Mouse (Mus musculus): ENCODE results near the gene Iqcf5.
"Not testable (repeated sequence)": the region's sequence is repeated elsewhere in the genome, so short reads cannot be mapped to it uniquely, and the experiment has no call there.

The Iqcf5 gene

DNA sequence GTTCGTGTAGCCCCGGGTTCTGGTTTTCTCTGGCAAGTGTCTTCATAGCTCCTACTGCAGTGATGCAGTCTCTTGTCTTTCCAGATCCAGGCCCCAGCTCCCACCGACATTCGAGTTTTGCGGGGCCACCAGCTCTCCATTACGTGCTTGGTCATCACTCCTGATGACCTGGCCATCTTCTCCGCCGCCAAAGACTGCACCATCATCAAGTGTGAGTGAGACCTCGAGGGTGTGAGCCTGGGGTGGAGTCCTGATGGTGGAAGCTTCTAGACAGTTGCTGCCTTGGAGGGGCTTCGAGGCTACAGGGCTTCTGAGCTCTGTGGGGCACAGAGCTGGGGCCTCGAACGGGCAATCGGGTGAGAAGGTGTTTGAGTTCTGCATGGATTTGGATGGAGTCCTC is 32.7 kb upstream of the Iqcf5 start:
- no peak for DNase-seq (ENCODE audit: low spot score)

DNA sequence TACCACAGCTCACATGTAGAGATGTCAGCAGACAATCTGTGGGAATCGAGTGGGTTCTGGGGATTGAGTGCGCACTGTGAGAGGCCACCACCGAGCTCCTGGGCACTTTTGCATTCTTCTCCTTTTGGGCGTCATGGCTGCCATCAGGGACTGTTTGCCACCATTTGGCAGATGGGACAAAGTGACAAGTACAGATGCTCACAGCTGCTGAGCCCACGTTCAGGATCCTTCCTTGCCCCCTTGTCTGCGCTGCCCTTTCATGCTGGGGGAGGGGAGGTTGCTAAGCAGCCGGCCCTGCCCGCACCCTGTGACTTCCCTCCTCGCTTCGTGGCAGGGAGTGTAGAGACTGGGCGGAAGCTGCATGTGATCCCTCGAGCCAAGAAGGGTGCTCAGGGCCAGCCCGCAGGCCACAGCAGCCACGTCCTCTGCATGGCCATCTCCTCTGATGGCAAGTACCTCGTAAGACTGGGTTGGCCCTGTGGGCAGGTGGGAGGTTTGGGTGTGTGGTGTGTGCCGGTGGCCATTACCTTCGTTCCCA is 31.7 kb upstream of the Iqcf5 start:
- DNase-seq (ENCODE audit: low spot score): no peak

DNA sequence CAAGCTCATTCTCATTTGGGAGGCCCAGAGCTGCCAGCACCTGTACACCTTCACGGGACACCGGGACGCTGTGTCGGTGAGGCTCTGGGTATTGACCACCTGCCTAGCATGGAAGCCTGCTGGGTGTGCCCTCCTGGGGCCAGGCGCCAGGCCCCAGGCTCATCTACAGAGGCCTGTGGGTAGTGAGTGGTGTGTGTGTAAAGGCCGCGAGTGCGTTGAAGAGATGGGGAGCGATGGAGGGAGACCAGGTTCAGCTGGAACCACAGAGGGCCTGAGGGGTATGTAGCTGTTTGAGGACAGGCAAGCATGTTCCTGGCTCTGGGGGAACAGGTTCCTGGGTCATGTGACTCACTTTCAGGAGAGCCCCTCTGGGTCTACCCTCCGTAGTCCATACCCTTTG is 31.2 kb upstream of the Iqcf5 start:
- DNase-seq (ENCODE audit: low spot score): no peak

DNA sequence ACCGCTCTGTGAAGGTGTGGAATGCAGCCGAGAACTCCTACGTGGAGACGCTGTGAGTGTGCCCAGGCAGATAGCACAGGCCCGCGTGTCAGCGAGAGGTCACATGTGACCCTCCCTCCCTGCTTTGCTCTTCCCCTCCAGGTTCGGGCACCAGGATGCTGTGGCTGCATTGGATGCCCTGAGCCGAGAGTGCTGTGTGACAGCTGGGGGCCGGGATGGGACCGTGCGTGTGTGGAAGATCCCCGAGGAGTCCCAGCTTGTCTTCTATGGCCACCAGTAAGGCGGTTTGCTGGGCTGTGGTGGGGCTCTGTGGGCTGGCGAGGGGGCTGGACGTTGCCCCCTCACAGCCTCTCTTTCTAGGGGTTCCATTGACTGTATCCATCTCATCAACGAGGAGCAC is 30.8 kb upstream of the Iqcf5 start:
- no peak for DNase-seq (ENCODE audit: low spot score)

DNA sequence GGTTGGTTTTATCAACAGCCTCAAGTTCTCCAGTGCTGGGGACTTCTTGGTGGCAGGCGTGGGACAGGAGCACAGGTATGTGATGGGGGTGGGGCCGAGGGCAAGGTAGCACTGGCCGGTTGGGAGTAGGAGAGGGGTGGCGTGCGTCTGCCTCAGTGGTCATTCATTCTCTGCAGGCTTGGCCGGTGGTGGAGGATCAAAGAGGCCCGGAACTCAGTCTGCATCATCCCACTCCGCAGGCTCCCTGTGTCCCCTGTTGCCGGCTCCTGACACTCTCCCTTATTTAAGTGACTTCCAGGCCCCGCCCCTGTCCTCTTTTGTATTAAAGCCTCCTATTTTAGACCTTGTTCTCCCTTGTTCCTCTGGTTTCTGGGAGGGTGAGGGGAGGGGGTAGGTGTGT is 29.3 kb upstream of the Iqcf5 start:
- no peak for DNase-seq (ENCODE audit: low spot score)

DNA sequence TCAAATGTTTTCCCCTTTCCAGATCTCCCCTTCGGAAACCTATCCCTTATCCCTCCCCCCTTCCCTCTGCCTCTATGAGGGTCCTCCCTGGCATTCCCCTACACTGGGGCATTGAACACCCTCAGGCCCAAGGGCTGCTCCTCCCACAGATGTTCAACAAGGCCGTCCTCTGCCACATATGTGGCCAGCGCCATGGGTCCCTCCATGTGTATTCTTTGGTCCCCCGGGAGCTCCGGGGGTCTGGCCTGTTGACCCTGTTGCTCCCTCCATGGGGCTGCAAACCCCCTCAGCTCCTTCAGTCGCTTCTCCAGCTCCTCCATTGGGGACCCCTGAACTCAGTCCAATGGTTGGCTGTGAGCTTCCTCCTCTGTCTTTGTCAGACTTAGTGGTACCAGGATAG is 26.8 kb upstream of the Iqcf5 start:
- DNase-seq (ENCODE audit: low spot score): not testable (repeated sequence)

DNA sequence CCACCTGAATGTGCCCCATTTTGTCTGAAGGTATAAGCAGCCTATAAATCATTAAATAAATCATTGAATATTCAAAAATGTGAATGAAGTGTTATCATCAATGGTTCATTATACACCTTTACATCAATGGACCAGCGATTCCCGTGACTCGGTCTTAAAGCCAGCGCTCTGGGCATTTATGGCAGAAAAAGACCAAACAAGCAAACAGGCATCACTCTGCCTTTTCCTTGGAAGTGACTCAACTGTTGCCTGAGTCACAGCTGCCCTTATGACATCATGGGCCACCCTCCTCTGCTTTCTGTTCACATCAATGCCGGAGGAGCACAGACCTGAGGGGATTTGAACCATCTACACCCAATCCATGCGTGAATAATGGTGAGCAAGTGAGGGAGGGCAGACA is 14.7 kb upstream of the Iqcf5 start, which contains the start of gene Iqcf1:
Gene Iqcf1, plus strand, starts transcription at position 301 of the 400 bp plus-strand sequence.
- DNase-seq (ENCODE audit: low spot score): no peak

DNA sequence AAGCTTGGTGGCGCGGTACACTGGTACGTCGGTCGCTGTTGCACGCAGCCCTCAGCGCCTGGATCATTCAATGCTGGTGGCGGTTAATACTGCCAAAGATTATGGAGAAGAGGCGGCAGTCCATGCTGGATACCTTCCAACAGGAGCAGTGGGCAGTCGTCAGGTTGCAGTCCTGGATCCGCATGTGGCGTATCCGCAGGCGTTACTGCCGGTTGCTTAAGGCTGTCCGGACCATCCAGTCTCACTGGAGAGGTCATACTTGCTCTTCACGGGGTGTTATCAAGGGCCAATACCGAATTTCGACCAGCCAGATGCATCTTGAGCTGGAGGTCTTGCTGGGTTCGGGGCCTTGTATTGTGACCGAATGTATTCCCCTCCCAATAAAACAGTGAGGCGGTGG is 12.5 kb upstream of the Iqcf5 start:
- DNase-seq (ENCODE audit: low spot score): no peak

DNA sequence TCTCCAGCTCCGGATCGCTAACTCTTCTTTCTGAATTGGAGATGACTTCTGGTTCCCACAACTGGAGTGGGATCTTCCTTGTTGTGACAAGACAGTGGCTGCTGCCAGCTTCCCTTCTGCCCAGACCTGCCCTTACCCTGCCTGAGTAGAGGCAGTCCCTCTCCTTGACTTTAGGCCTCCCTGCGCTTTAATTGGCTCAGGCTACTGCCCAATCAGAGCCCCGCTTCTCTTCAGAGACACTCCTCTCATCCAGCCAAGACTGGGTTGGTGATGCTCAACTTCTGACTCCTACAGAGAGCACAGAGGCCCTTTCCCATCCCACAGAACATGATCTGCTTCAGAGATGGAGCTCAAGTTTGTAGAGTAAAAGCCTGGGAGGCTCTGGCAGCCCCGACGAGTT is 10.1 kb upstream of the Iqcf5 start:
- DNase-seq (ENCODE audit: low spot score): no peak

DNA sequence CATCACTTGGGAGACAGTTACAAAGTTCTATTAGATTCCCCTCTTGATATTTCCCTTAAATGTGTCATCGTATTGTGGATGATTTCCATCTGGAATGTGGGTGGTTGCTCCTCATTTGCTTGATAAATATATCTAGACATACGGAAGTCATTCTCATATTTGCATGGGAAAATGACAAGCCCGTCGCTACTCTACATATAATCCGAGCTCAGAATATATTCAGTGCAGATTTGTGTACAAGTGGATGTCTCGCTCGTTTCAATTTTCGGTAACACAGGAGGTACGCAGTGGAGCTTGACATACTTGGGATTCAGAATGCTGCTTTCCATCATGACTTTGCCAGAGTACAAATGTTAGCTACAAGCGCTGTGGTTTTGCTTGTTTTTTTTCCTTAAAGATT is 5.0 kb upstream of the Iqcf5 start:
- peak; percentile 52 for DNase-seq (ENCODE audit: low spot score)

DNA sequence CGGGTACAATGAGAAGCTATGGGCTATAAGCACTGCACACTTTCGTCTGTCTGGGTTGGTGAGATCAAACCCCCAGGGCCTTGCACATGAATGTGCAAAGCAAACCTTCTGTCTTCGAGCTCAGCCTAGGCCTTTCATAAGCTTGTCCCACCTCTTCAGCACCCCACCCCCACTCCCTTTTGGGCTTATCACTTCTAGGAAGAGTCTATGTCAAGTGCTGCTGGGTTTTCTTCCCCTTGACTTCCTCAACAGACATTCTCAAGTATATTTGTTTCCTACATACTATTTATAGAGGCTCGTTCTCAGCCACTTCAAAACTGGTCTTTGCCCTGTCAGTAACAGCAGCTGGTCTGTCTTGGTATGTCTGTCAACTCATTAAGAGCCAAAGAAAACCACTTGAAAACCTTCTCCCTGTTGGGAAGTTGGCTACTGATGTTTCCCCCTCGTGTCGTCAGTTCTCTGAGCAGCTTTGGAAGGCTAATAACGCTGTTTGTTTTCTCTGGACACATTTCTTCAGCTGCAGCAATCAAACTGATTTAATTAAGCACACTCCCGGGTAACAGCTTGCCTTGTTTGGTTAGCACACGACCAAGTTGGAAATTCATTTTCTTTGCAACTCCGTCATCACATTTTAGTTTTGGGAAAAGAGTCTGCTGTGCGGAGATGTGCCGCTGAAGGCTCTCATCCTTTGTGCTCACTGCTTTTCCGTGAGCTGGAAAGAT is 1.5 kb upstream of the Iqcf5 start:
- no peak for DNase-seq (ENCODE audit: low spot score)

DNA sequence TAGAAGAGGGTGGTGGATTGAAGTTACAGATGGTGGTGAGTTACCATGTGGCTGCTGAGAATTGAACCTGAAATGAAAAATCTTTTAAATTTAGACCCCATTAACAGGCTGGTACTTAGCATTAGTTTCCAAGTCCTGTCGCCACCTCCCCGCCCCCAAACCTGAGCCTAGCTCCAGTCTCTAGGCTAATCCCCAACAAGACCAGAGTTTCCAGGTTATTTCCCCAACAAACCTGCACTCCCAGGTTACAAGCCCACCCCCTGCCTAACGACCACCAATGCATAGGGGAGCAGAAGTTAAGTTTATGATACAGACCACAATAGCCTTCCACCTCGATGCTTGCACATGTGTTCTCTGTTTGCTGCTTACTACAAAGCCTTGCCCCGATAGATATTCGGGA is 807 bp upstream of the Iqcf5 start:
- DNase-seq (ENCODE audit: low spot score): no peak

DNA sequence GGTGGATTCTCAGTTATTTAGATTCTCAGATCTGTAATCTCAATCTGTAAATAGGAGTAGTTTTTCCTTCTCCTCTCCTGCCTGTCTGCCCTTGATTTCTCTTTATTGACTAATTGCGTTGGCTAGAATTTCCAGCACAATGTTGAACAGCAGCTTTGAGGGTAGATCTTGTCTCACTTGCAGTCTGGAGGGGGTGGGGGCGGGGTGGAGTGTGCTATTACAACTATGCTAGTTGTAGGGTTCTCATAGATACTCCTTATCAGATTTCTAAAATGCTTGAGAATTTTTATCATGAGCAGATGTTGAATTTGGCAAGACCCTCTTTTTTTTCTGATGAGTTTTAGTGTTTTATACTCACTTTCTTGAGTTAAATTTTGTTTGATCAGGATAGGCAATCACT is 5.1 kb downstream of the Iqcf5 start:
- no peak for DNase-seq (ENCODE audit: low spot score)

DNA sequence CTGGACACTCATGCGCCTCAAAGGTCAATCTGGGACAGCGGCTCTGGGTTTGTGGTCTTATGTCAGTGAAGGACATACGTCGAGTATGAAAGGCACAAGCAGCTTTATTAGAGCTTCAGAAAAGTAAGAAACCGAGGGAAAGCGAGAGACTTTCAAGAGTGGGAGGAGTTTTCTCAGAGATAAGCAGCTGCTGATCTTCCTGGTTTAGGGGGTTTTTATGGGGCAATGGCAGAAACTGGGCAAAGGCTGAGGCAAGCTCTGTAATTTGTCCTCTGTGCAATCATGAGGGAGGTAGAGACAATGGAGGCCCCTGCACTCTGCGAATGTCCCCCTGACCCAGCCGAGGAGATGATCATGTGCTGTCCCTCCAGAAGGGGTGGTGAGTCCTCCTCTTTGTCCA is 5.5 kb downstream of the Iqcf5 start:
- no peak for DNase-seq (ENCODE audit: low spot score)

DNA sequence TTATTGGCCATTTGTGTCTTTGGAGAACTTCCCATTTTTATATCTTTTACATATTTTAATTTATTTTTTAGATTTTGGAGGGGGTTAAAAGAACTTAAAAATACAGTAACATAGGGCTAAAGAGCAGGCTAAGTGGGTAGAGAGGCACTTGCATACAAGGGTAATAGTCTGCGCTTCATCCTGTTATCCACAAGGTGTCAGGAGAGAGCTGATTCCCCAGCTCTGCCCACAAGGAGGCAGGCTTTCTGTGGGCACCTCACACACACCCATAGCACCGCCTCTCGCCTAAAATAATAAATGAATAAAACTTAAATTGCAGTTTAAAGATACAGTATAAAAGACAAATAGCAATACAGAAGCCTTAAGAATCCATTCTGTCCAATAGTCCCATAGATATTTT is 17.5 kb downstream of the Iqcf5 start:
- no peak for DNase-seq (ENCODE audit: low spot score)

DNA sequence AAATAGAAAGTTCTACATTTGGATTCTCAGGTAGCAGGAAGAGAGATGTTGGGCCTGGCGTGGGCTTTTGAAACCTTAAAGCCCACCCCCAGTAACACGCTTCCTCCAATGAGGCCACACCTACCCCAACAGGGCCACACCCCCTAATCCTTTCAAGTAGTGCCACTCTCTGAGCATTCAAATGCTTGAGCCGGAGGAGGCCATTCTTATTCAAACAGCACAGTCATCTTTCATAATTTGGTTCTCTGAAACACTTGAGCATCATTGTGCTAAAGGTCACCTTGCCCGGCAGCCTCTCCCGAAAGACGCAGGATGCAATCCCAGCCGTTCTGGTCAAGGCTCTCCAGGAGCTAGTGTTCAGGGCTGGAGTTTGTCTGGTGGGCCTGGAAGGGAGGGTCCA is 19.9 kb downstream of the Iqcf5 start:
- no peak for DNase-seq (ENCODE audit: low spot score)

DNA sequence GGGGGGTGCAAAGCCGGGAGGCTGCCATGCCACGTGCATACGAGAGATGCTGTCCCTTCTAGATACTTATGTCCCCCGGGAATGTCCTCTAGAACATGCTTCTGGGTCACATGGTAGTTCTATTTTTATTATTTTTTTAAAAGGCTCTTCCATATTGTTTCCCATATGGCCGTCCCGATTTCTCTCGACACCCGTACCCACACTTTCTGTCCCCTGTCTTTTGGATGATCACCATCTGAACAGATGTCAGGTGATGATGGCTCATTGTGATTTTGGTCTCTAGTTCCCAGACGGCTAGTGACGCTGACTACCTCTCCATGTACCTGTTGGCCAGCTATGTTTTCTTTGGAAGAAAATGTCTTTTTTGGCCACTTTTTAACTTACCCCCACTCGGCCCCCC is 20.6 kb downstream of the Iqcf5 start:
- peak; percentile 9 for DNase-seq (ENCODE audit: low spot score)

DNA sequence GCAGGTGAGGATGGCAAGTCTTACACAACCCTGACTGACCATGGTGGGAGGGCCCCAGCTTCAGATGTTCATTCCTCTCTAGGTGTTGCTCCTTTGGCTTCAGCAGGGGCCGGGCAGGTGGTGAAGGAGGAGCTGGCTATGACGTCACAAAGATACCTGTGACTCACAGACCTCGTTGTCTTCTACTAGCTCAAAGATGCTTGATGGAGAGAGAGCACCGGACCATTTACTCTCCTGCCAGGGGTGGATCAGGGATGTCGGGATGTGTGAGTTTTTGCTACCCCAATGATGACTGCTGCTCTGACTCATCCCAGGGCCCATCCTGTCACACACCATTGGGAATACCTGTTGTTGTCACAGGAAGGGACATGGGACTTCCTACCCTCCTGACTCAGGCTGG is 47.2 kb downstream of the Iqcf5 start, which contains the start of gene Iqcf3:
Gene Iqcf3, minus strand, starts transcription at position 101 of the 400 bp plus-strand sequence.
- DNase-seq (ENCODE audit: low spot score): no peak

DNA sequence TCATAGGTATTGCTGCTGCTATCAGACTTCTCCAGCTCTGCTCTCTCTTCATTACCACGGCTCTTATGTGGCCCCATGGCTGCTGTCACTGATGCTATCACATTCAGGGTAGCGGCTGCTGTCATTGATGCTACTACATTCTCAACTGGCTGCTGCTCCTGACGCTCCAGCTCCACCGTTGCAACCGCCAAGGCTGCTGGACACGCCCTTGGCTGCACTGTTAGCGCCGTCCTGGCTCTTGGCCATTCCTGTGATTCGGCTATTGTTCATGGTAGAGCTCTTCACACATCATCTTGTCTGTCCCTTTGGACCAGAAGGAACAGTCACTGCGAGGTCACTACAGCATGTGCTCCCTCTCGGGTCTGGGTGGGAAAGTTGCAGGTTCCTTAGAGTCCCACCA is 47.9 kb downstream of the Iqcf5 start:
- DNase-seq (ENCODE audit: low spot score): no peak

DNA sequence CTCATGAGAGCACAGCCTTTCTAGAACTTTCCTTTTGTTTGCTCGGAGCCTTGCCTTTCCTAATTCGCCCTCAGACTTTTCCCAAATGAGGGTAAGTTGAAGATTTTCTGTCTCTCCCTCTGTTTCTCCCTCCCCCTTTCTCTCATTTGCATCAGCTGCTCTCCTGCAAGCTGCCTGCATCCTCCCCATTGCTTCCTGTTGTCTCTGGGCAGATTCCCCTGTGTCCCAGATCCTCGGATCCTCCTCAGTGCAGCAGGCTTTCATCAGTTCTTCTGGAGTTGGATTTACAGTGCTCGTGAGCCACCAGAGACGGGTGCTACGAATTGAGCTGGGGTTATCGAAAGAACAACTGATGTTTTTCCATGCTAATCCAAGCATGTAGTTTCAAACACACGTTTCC is 49.7 kb downstream of the Iqcf5 start:
- DNase-seq (ENCODE audit: low spot score): no peak

Measured in layer of hippocampus, adult 9-10 months (tissue).